Mouse (Mus musculus) E14TG2a.4 (cell line): ENCODE results near the gene Rps6kc1.

ENCODE experiments used
- H3K27me3 ChIP-seq: 2 replicates; pipeline ENCODE4 v1.6.1; 2014; ENCODE audit warnings: low read length, control low read depth; ENCODE audit not compliant: insufficient read depth
- H3K36me3 ChIP-seq: 2 replicates; pipeline ENCODE4 v1.6.1; 2014; ENCODE audit warnings: low read length, control low read depth; ENCODE audit not compliant: insufficient read depth
- H3K4me1 ChIP-seq: replicated peaks from 2 replicates; pipeline ENCODE4 v1.6.1; 2014; ENCODE audit warnings: low read depth, low read length, control low read depth
- H3K4me3 ChIP-seq: replicated peaks from 2 replicates; pipeline ENCODE4 v1.5.1; 2014; ENCODE audit warnings: mild to moderate bottlenecking, low read length
- H3K9me3 ChIP-seq: 2 replicates; pipeline ENCODE4 v1.6.1; 2014; ENCODE audit warnings: low read length, control low read depth
- CTCF ChIP-seq: conservative IDR thresholded peaks from 2 replicates; pipeline ENCODE4 v1.5.1; 2014; ENCODE audit warnings: low read length
- NANOG ChIP-seq: IDR thresholded peaks from 2 replicates; pipeline ENCODE4 v1.6.1; 2014; ENCODE audit warnings: borderline replicate concordance, low read length, mixed read lengths
- POU5F1 ChIP-seq: IDR thresholded peaks from 2 replicates; pipeline ENCODE4 v1.6.1; 2014; ENCODE audit warnings: low read length, borderline replicate concordance

Gene Rps6kc1

GRCm38 (mm10) chr1:190776260-190776659 lies 135.3 kb downstream of the Rps6kc1 start:
- Histone ChIP-seq H3K36me3 (peaks cover 12% of the 10 kb centered on the region; the same call in 1 of the 2 replicates), H3K9me3 (no peaks in the 10 kb centered on the region), H3K27me3 (no peaks in the 10 kb centered on the region), H3K4me3 (no peak overlapping the region), H3K4me1 (no peaks in the 10 kb centered on the region)
- TF ChIP-seq POU5F1 = no peak
- TF ChIP-seq CTCF = no peak
- no peak for TF ChIP-seq NANOG

- Histone ChIP-seq H3K9me3 (no peaks in the 10 kb centered on the region), H3K27me3 (no peaks in the 10 kb centered on the region), H3K4me1 (no peaks in the 10 kb centered on the region), H3K4me3 (no peak overlapping the region), H3K36me3 (peaks cover 7% of the 10 kb centered on the region; the same call in 1 of the 2 replicates)
- TF ChIP-seq NANOG (no peak), POU5F1 (no peak), CTCF (no peak)
These were observed 139.3 kb downstream of the Rps6kc1 start for GRCm38 (mm10) chr1:190772088-190772885.

- Histone ChIP-seq H3K36me3 (peaks cover 7% of the 10 kb centered on the region; the same call in 1 of the 2 replicates), H3K27me3 (no peaks in the 10 kb centered on the region; the same call in 1 of the 2 replicates), H3K4me3 (no peak overlapping the region), H3K9me3 (peaks cover 11% of the 10 kb centered on the region), H3K4me1 (no peaks in the 10 kb centered on the region)
- TF ChIP-seq NANOG (no peak), CTCF (no peak), POU5F1 (no peak)
These were observed 141.8 kb downstream of the Rps6kc1 start for GRCm38 (mm10) chr1:190769748-190770147.

- Histone ChIP-seq H3K36me3 (peaks cover 7% of the 10 kb centered on the region; the same call in 1 of the 2 replicates), H3K9me3 (peaks cover 11% of the 10 kb centered on the region)
- no peak for TF ChIP-seq CTCF
- no peak for TF ChIP-seq POU5F1
- no peak for TF ChIP-seq NANOG
These were observed 143.3 kb downstream of the Rps6kc1 start for GRCm38 (mm10) chr1:190768307-190768706.

GRCm38 (mm10) chr1:190767621-190768020 lies 143.9 kb downstream of the Rps6kc1 start:
- Histone ChIP-seq H3K27me3 (peaks cover 10% of the 10 kb centered on the region), H3K4me3 (no peak overlapping the region), H3K4me1 (peaks cover 7% of the 10 kb centered on the region; the same call in 1 of the 2 replicates), H3K9me3 (peaks cover 11% of the 10 kb centered on the region), H3K36me3 (0 out of 2 replicates have a peak, but pooled peaks cover 1% of the 10 kb centered on the region)
- TF ChIP-seq CTCF = no peak
- no peak for TF ChIP-seq POU5F1
- no peak for TF ChIP-seq NANOG

More at GRCm38 (mm10) chr1:190768307-190768706, 143.3 kb downstream of the Rps6kc1 start:
- H3K4me3 ChIP-seq = no peak overlapping the region
- peaks cover 7% of the 10 kb centered on the region; the same call in 1 of the 2 replicates for H3K4me1 ChIP-seq
- peaks cover 4% of the 10 kb centered on the region; the same call in 1 of the 2 replicates for H3K27me3 ChIP-seq

GRCm38 (mm10) chr1:190766800-190767199 lies 144.8 kb downstream of the Rps6kc1 start:
- H3K27me3 ChIP-seq = peaks cover 18% of the 10 kb centered on the region
- no peaks in the 10 kb centered on the region for H3K36me3 ChIP-seq
- no peak for TF ChIP-seq CTCF
- TF ChIP-seq POU5F1 = no peak
- TF ChIP-seq NANOG = no peak
- H3K4me1 ChIP-seq = peaks cover 7% of the 10 kb centered on the region; the same call in 1 of the 2 replicates
- H3K9me3 ChIP-seq = peaks cover 11% of the 10 kb centered on the region
- no peak overlapping the region for H3K4me3 ChIP-seq

- H3K36me3 ChIP-seq = no peaks in the 10 kb centered on the region
- H3K4me1 ChIP-seq = peaks cover 7% of the 10 kb centered on the region; the same call in 1 of the 2 replicates
- peaks cover 11% of the 10 kb centered on the region for H3K9me3 ChIP-seq
- no peak overlapping the region for H3K4me3 ChIP-seq
- no peak for TF ChIP-seq CTCF
- TF ChIP-seq POU5F1 = no peak
- no peak for TF ChIP-seq NANOG
- peaks cover 18% of the 10 kb centered on the region for H3K27me3 ChIP-seq
These were observed 147.8 kb downstream of the Rps6kc1 start for GRCm38 (mm10) chr1:190763756-190764155.

- peaks cover 18% of the 10 kb centered on the region for H3K27me3 ChIP-seq
- H3K4me3 ChIP-seq = no peak overlapping the region
- peaks cover 7% of the 10 kb centered on the region; the same call in 1 of the 2 replicates for H3K4me1 ChIP-seq
- peaks cover 16% of the 10 kb centered on the region for H3K9me3 ChIP-seq
- TF ChIP-seq POU5F1 = no peak
- TF ChIP-seq NANOG = no peak
- TF ChIP-seq CTCF = no peak
- H3K36me3 ChIP-seq = no peaks in the 10 kb centered on the region
These were observed 149.8 kb downstream of the Rps6kc1 start for GRCm38 (mm10) chr1:190761786-190762185.

GRCm38 (mm10) chr1:190757899-190758298 lies 153.7 kb downstream of the Rps6kc1 start:
- no peaks in the 10 kb centered on the region for H3K4me1 ChIP-seq
- H3K9me3 ChIP-seq = peaks cover 13% of the 10 kb centered on the region
- TF ChIP-seq CTCF (no peak), POU5F1 (no peak), NANOG (no peak)
- H3K4me3 ChIP-seq = no peak overlapping the region
- H3K36me3 ChIP-seq = no peaks in the 10 kb centered on the region
- peaks cover 10% of the 10 kb centered on the region for H3K27me3 ChIP-seq
